Mouse (Mus musculus): ENCODE data around the gene Tas2r129. TPM values are rescaled to one million over a fixed set of nuclear protein-coding genes. Genes with fewer than 3 reads are reported as not detected.
"Not testable (repeated sequence)": the region's sequence is repeated elsewhere in the genome, so short reads cannot be mapped to it uniquely, and the experiment has no call there.

Tas2r129 gene
- polyA plus RNA-seq (2015; fragmentation: Nextera tagmentation; extraction: Ambion mirVana) = not detected in 2 replicates

GRCm38 (mm10) chr6:132950802-132951201 lies at the start of gene Tas2r129:
Tas2r129 (plus strand) TSS chr6:132951102.
- no peak within 1 kb of the TSS for H3K9ac ChIP-seq
- H3K27ac ChIP-seq = no peak within 1 kb of the TSS
- no peaks in the 10 kb centered on the region for H3K9me3 ChIP-seq
- H3K36me3 ChIP-seq = no peaks in the 10 kb centered on the region
- H3K4me2 ChIP-seq = no peak within 1 kb of the TSS
- no peaks in the 10 kb centered on the region for H3K4me1 ChIP-seq
- no peak within 1 kb of the TSS for H3K4me3 ChIP-seq (replicated peaks)
- no peaks in the 10 kb centered on the region for H3K27me3 ChIP-seq (replicated peaks)
- no peak for ATAC-seq (ENCODE audit: insufficient read depth, low FRiP score, low read depth)
- WGBS = 75% methylated on average over 2 of the region's 2 CpGs

- no peak for ATAC-seq (ENCODE audit: insufficient read depth, low FRiP score, low read depth)
- H3K27ac ChIP-seq = no peak within 1 kb of the TSS
- WGBS = 80% methylated on average over 3 of the region's 3 CpGs
These were observed 41.6 kb upstream of the Tas2r129 start, which contains the start of gene Tas2r125 for GRCm38 (mm10) chr6:132909351-132909750. Tas2r125 (plus strand) TSS chr6:132909651.

GRCm38 (mm10) chr6:132941376-132941775 lies 9.5 kb upstream of the Tas2r129 start:
- H3K36me3 ChIP-seq; H3K9ac ChIP-seq; H3K9me3 ChIP-seq; H3K4me3 ChIP-seq (replicated peaks); H3K4me2 ChIP-seq; H3K4me1 ChIP-seq; H3K27me3 ChIP-seq (replicated peaks); H3K27ac ChIP-seq; ATAC-seq (ENCODE audit: insufficient read depth, low FRiP score, low read depth): not testable (repeated sequence)

More at GRCm38 (mm10) chr6:132909351-132909750, 41.6 kb upstream of the Tas2r129 start, which contains the start of gene Tas2r125:
- Histone ChIP-seq H3K4me1 (no peaks in the 10 kb centered on the region), H3K36me3 (no peaks in the 10 kb centered on the region), H3K4me3 (replicated peaks) (no peak within 1 kb of the TSS), H3K9me3 (no peaks in the 10 kb centered on the region), H3K9ac (no peak within 1 kb of the TSS), H3K27me3 (replicated peaks) (no peaks in the 10 kb centered on the region), H3K4me2 (no peak within 1 kb of the TSS)

GRCm38 (mm10) chr6:132957819-132958218 lies 6.9 kb downstream of the Tas2r129 start, which contains the start of gene Tas2r131:
Tas2r131 (minus strand) TSS chr6:132957919.
- Histone ChIP-seq H3K4me3 (replicated peaks) (no peak within 1 kb of the TSS), H3K4me1 (no peaks in the 10 kb centered on the region), H3K4me2 (no peak within 1 kb of the TSS), H3K27me3 (replicated peaks) (no peaks in the 10 kb centered on the region), H3K9me3 (no peaks in the 10 kb centered on the region), H3K27ac (no peak within 1 kb of the TSS), H3K36me3 (no peaks in the 10 kb centered on the region), H3K9ac (no peak within 1 kb of the TSS)
- no peak for ATAC-seq (ENCODE audit: insufficient read depth, low FRiP score, low read depth)
- WGBS = 62% methylated on average over 1 of the region's 1 CpGs

GRCm38 (mm10) chr6:132980865-132981264 lies 30.0 kb downstream of the Tas2r129 start, which contains the start of gene Tas2r109:
Tas2r109 (minus strand) TSS chr6:132980965.
- Histone ChIP-seq H3K9ac (no peak within 1 kb of the TSS), H3K4me3 (replicated peaks) (no peak within 1 kb of the TSS), H3K27ac (no peak within 1 kb of the TSS), H3K36me3 (no peaks in the 10 kb centered on the region), H3K4me2 (no peak within 1 kb of the TSS), H3K27me3 (replicated peaks) (no peaks in the 10 kb centered on the region), H3K4me1 (no peaks in the 10 kb centered on the region), H3K9me3 (no peaks in the 10 kb centered on the region)
- no peak for ATAC-seq (ENCODE audit: insufficient read depth, low FRiP score, low read depth)
- WGBS = 75% methylated on average over 2 of the region's 2 CpGs

Other genes with a start within 250 kb of the Tas2r129 start
- not detected in 2 replicates for gene Tas2r122, start 239.2 kb upstream of the Tas2r129 start, polyA plus RNA-seq (2015; fragmentation: Nextera tagmentation; extraction: Ambion mirVana)
- not detected in 2 replicates for gene Tas2r115, start 213.1 kb upstream of the Tas2r129 start, polyA plus RNA-seq (2015; fragmentation: Nextera tagmentation; extraction: Ambion mirVana)
- gene Tas2r124, start 196.4 kb upstream of the Tas2r129 start, polyA plus RNA-seq (2015; fragmentation: Nextera tagmentation; extraction: Ambion mirVana) = not detected in 2 replicates
- gene Tas2r102, start 189.0 kb upstream of the Tas2r129 start, polyA plus RNA-seq (2015; fragmentation: Nextera tagmentation; extraction: Ambion mirVana) = not detected in 2 replicates
- not detected in 2 replicates for gene Tas2r136, start 172.9 kb upstream of the Tas2r129 start, polyA plus RNA-seq (2015; fragmentation: Nextera tagmentation; extraction: Ambion mirVana)
- gene Tas2r117, start 148.3 kb upstream of the Tas2r129 start, polyA plus RNA-seq (2015; fragmentation: Nextera tagmentation; extraction: Ambion mirVana) = not detected in 2 replicates
- not detected in 2 replicates for gene Tas2r123, start 104.0 kb upstream of the Tas2r129 start, polyA plus RNA-seq (2015; fragmentation: Nextera tagmentation; extraction: Ambion mirVana)
- not detected in 2 replicates for gene Tas2r116, start 95.7 kb upstream of the Tas2r129 start, polyA plus RNA-seq (2015; fragmentation: Nextera tagmentation; extraction: Ambion mirVana)
- not detected in 2 replicates for gene Tas2r110, start 83.1 kb upstream of the Tas2r129 start, polyA plus RNA-seq (2015; fragmentation: Nextera tagmentation; extraction: Ambion mirVana)
- gene Tas2r113, start 58.1 kb upstream of the Tas2r129 start, polyA plus RNA-seq (2015; fragmentation: Nextera tagmentation; extraction: Ambion mirVana) = not detected in 2 replicates
- not detected in 2 replicates for gene Tas2r125, start 41.5 kb upstream of the Tas2r129 start, polyA plus RNA-seq (2015; fragmentation: Nextera tagmentation; extraction: Ambion mirVana)
- not detected in 2 replicates for gene Tas2r131, start 6.8 kb downstream of the Tas2r129 start, polyA plus RNA-seq (2015; fragmentation: Nextera tagmentation; extraction: Ambion mirVana)
- gene Tas2r109, start 29.9 kb downstream of the Tas2r129 start, polyA plus RNA-seq (2015; fragmentation: Nextera tagmentation; extraction: Ambion mirVana) = not detected in 2 replicates
- not detected in 2 replicates for gene Tas2r103, start 86.0 kb downstream of the Tas2r129 start, polyA plus RNA-seq (2015; fragmentation: Nextera tagmentation; extraction: Ambion mirVana)
- not detected in 2 replicates for gene Tas2r140, start 104.7 kb downstream of the Tas2r129 start, polyA plus RNA-seq (2015; fragmentation: Nextera tagmentation; extraction: Ambion mirVana)
- gene Smim10l1, start 153.8 kb downstream of the Tas2r129 start, polyA plus RNA-seq (2015; fragmentation: Nextera tagmentation; extraction: Ambion mirVana) = 87.3 and 88.4 TPM in 2 replicates